Mouse (Mus musculus): Measurements from ENCODE around the gene Csnk1e. TPM values are rescaled to one million over a fixed set of nuclear protein-coding genes. Genes with fewer than 3 reads are reported as not detected.

Gene Csnk1e
- total and polyA plus RNA-seq, 3 experiments, result 10.4 to 46.7 (median 16.8) TPM

DNA sequence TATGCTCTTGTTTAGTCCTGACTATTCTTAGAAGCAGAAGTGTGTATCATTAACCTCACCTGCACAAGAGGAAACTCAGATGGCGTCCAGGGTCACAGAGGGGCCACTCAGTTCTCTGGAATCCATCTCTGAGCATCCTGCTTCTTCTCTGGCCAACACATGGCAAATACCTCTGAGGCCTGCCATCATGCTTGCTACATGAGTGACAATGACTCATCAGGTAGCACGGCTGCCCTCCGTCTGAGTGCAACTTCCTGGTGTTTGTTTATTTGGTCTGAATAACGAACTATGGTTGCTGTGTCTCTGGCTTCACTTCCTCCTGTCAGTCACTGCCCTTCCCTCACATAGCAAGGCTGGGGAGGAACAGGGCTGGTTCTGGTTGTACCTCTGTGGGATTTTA is 40.9 kb downstream of the Csnk1e start:
- Histone ChIP-seq H3K36me3 (replicated peaks in 1 of 2; ENCODE audit: control insufficient read depth in 1 of 2, insufficient read depth in 1 of 2, low read length in 1 of 2) (peaks cover 0 to 15% of the 10 kb centered on the region in 2 experiments), H3K4me3 (replicated peaks in 1 of 3; ENCODE audit: low read depth in 2 of 3, low read length in 2 of 3, poor library complexity in 1 of 3) (peak overlapping the region in 1 of 3 experiments; percentile 39), H3K4me2 (ENCODE audit: insufficient read depth, low read depth, poor library complexity, severe bottlenecking) (peak overlapping the region; percentile 3; the same call in 1 of the 2 replicates), H3K9me3 (replicated peaks; ENCODE audit: low read length) (no peaks in the 10 kb centered on the region), H3K9ac (ENCODE audit: insufficient read depth, low read depth) (no peak overlapping the region), H3K27me3 (replicated peaks) (no peaks in the 10 kb centered on the region), H3K27ac (ENCODE audit: insufficient read depth, low read depth) (no peak overlapping the region), H3K4me1 (ENCODE audit: control insufficient read depth in 1 of 2, insufficient read depth in 2 of 2) (peaks cover 25 to 40% of the 10 kb centered on the region in 2 experiments), H3K79me2 (replicated peaks; ENCODE audit: control insufficient read depth, extremely low read depth, insufficient read depth, poor library complexity, severe bottlenecking) (no peaks in the 10 kb centered on the region)
- TF ChIP-seq ELF1 (IDR thresholded peaks at IDR 0.05; ENCODE audit: low read depth, low read length) (peak; percentile 73; the same call in 1 of the 2 replicates), POLR2A (IDR thresholded peaks at IDR 0.05; ENCODE audit: low read depth, low read length) (peak; percentile 44; the same call in 1 of the 2 replicates), MYC (IDR thresholded peaks at IDR 0.05; ENCODE audit: low read depth, low read length) (0 out of 2 replicates have a peak, but pooled peaks have one; percentile 32), BHLHE40 (IDR thresholded peaks at IDR 0.05; ENCODE audit: low read depth, low read length) (0 out of 2 replicates have a peak, but pooled peaks have one; percentile 38), NRF1 (IDR thresholded peaks at IDR 0.05; ENCODE audit: low read depth, low read length) (no peak)
- dilution Hi-C loops (cut with MboI; ENCODE audit: extremely low pct_ligation_motif_present, extremely low pct_unique_long_range_greater_than_20kb, low sequenced_read_pairs), result no loop called here
- DNase-seq (ENCODE audit: extremely low read depth), result peak; percentile 63
- in situ Hi-C loops (cut with MboI; ENCODE audit: low pct_ligation_motif_present, low pct_unique_long_range_greater_than_20kb, low sequenced_read_pairs), result no loop called here

DNA sequence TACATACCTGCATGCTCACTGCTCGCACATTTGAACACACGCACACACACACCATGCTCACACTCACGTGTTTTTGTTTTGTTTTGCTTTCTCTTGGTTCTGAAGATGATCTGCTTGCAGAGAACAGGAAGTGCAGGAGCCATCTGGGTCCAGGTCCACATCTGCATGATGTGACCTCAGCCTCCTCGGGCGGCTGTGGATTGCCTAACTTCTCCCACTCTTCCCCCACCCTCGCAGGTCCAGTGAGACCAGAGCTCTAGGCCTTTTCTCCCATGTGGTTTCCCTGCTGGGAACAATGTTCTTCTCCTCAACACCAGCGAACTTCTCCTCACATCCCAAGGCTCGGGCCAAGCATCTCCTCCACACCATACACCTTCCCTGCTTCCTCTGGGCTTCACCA is 41.6 kb downstream of the Csnk1e start:
- H3K27me3 ChIP-seq (replicated peaks), result no peaks in the 10 kb centered on the region
- TF ChIP-seq GABPA (IDR thresholded peaks at IDR 0.05; ENCODE audit: insufficient replicate concordance, low read depth, low read length), result no peak
- TF ChIP-seq E2F4 (IDR thresholded peaks at IDR 0.05; ENCODE audit: insufficient replicate concordance, low read depth, low read length), result no peak
- TF ChIP-seq EP300 (IDR thresholded peaks at IDR 0.05; ENCODE audit: low read length), result no peak
- TF ChIP-seq ELF1 (IDR thresholded peaks at IDR 0.05; ENCODE audit: low read depth, low read length), result 0 out of 2 replicates have a peak, but pooled peaks have one; percentile 40
- no peak for TF ChIP-seq MAZ (IDR thresholded peaks at IDR 0.05; ENCODE audit: low read depth, low read length)
- H3K9ac ChIP-seq (ENCODE audit: insufficient read depth, low read depth), result no peak overlapping the region
- peaks cover 0 to 15% of the 10 kb centered on the region in 2 experiments for H3K36me3 ChIP-seq (replicated peaks in 1 of 2; ENCODE audit: control insufficient read depth in 1 of 2, insufficient read depth in 1 of 2, low read length in 1 of 2)
- DNase-seq (ENCODE audit: extremely low read depth), result no peak
- no peaks in the 10 kb centered on the region for H3K79me2 ChIP-seq (replicated peaks; ENCODE audit: control insufficient read depth, extremely low read depth, insufficient read depth, poor library complexity, severe bottlenecking)
- in situ Hi-C loops (cut with MboI; ENCODE audit: low pct_ligation_motif_present, low pct_unique_long_range_greater_than_20kb, low sequenced_read_pairs) (no loop called here), dilution Hi-C loops (cut with MboI; ENCODE audit: extremely low pct_ligation_motif_present, extremely low pct_unique_long_range_greater_than_20kb, low sequenced_read_pairs) (no loop called here)
- no peak overlapping the region for H3K4me2 ChIP-seq (ENCODE audit: insufficient read depth, low read depth, poor library complexity, severe bottlenecking)
- H3K27ac ChIP-seq (ENCODE audit: insufficient read depth, low read depth), result no peak overlapping the region
- no peaks in the 10 kb centered on the region for H3K9me3 ChIP-seq (replicated peaks; ENCODE audit: low read length)
- H3K4me1 ChIP-seq (ENCODE audit: control insufficient read depth in 1 of 2, insufficient read depth in 2 of 2), result peaks cover 21 to 40% of the 10 kb centered on the region in 2 experiments
- H3K4me3 ChIP-seq (replicated peaks in 1 of 3; ENCODE audit: low read depth in 2 of 3, low read length in 2 of 3, poor library complexity in 1 of 3), result peak overlapping the region in 1 of 3 experiments; percentile 39

DNA sequence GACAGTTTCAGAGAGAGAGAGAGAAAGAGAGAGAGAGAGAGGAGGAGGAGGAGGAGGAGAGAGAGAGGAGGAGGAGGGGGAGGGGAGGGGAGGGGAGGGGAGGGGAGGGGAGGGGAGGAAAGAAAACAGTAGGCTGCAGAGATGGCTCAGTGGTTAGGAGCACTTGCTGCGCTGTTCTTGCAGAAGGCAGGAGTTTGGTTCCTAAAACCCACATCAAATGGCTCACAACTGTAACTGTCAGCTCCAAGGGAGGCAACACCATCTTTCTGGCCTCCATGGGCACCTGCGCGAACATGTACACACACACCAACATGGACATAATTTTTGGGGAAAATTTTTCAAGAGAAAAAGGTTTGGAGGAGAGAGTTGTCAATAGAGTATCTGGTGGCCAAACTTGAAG is 42.2 kb downstream of the Csnk1e start:
- Histone ChIP-seq H3K79me2 (replicated peaks; ENCODE audit: control insufficient read depth, extremely low read depth, insufficient read depth, poor library complexity, severe bottlenecking) (no peaks in the 10 kb centered on the region), H3K27me3 (replicated peaks) (no peaks in the 10 kb centered on the region), H3K9ac (ENCODE audit: insufficient read depth, low read depth) (no peak overlapping the region), H3K9me3 (replicated peaks; ENCODE audit: low read length) (no peaks in the 10 kb centered on the region), H3K4me2 (ENCODE audit: insufficient read depth, low read depth, poor library complexity, severe bottlenecking) (no peak overlapping the region), H3K4me1 (ENCODE audit: control insufficient read depth in 1 of 2, insufficient read depth in 2 of 2) (peaks cover 15 to 39% of the 10 kb centered on the region in 2 experiments), H3K4me3 (replicated peaks in 1 of 3; ENCODE audit: low read depth in 2 of 3, low read length in 2 of 3, poor library complexity in 1 of 3) (no peak overlapping the region), H3K27ac (ENCODE audit: insufficient read depth, low read depth) (no peak overlapping the region), H3K36me3 (replicated peaks in 1 of 2; ENCODE audit: control insufficient read depth in 1 of 2, insufficient read depth in 1 of 2, low read length in 1 of 2) (peaks cover 0 to 19% of the 10 kb centered on the region in 2 experiments)
- in situ Hi-C loops (cut with MboI; ENCODE audit: low pct_ligation_motif_present, low pct_unique_long_range_greater_than_20kb, low sequenced_read_pairs), result no loop called here
- TF ChIP-seq JUND (conservative IDR thresholded peaks at IDR 0.05; ENCODE audit: low read depth, low read length), result no peak
- no peak for TF ChIP-seq CHD1 (IDR thresholded peaks at IDR 0.05; ENCODE audit: low read depth, low read length)
- TF ChIP-seq RCOR1 (conservative IDR thresholded peaks at IDR 0.05; ENCODE audit: low read depth, low read length), result no peak
- TF ChIP-seq MYC (IDR thresholded peaks at IDR 0.05; ENCODE audit: low read depth, low read length), result no peak
- TF ChIP-seq SIN3A (IDR thresholded peaks at IDR 0.05; ENCODE audit: low read length), result no peak
- TF ChIP-seq ELF1 (IDR thresholded peaks at IDR 0.05; ENCODE audit: low read depth, low read length), result no peak
- no peak for DNase-seq (ENCODE audit: extremely low read depth)
- dilution Hi-C loops (cut with MboI; ENCODE audit: extremely low pct_ligation_motif_present, extremely low pct_unique_long_range_greater_than_20kb, low sequenced_read_pairs), result no loop called here
